Mouse (Mus musculus): ENCODE measurements around the gene Phldb1. TPM values are rescaled to one million over a fixed set of nuclear protein-coding genes. Genes with fewer than 3 reads are reported as not detected.

Gene Phldb1
- total and polyA plus RNA-seq, 3 experiments: 13.8 to 23.0 TPM; not detected in 1

GRCm38 (mm10) chr9:44772750-44773651 lies 38.0 kb upstream of the Phldb1 start (continued):
- TF ChIP-seq BHLHE40 (IDR thresholded peaks at IDR 0.05; ENCODE audit: borderline replicate concordance, low read depth, low read length) (no peak; the same call in 1 of the 2 replicates), CTCF (IDR thresholded peaks at IDR 0.05 in 2 of 3, conservative IDR thresholded peaks at IDR 0.05 in 1 of 3; ENCODE audit: control insufficient read depth in 1 of 3, insufficient read depth in 1 of 3, low read depth in 2 of 3, low read length in 3 of 3, poor library complexity in 1 of 3, severe bottlenecking in 1 of 3) (peak; percentile 71 to 90 (median 88)), RAD21 (IDR thresholded peaks at IDR 0.05; ENCODE audit: low read depth, low read length) (peak; percentile 25), SMC3 (IDR thresholded peaks at IDR 0.05; ENCODE audit: low read depth, low read length) (peak; percentile 38), USF1 (IDR thresholded peaks at IDR 0.05; ENCODE audit: low read depth, low read length) (0 out of 2 replicates have a peak, but pooled peaks have one; percentile 26), RCOR1 (IDR thresholded peaks at IDR 0.05; ENCODE audit: low read depth, low read length) (peak; percentile 67), ZC3H11A (IDR thresholded peaks at IDR 0.05; ENCODE audit: low read depth, low read length) (no peak), MAX (IDR thresholded peaks at IDR 0.05; ENCODE audit: low read length) (peak; percentile 74), SIN3A (IDR thresholded peaks at IDR 0.05; ENCODE audit: low read length) (peak; percentile 94), POLR2A (IDR thresholded peaks at IDR 0.05; ENCODE audit: control insufficient read depth in 1 of 2, insufficient read depth in 1 of 2, low read depth in 1 of 2, low read length in 2 of 2, poor library complexity in 1 of 2) (no peak; a peak in 1 of 4 replicates), TAL1 (IDR thresholded peaks at IDR 0.05; ENCODE audit: low read length) (no peak), NELFE (IDR thresholded peaks at IDR 0.05; ENCODE audit: low read depth, low read length) (peak; percentile 64), ETS1 (IDR thresholded peaks at IDR 0.05; ENCODE audit: low read depth, low read length) (peak; percentile 79), TBP (IDR thresholded peaks at IDR 0.05; ENCODE audit: low read depth, low read length) (peak; percentile 90)

- Histone ChIP-seq H3K9me3 (replicated peaks; ENCODE audit: insufficient read depth, low read length) (no peaks in the 10 kb centered on the region), H3K27ac (ENCODE audit: control insufficient read depth, low read depth, low read length) (peak overlapping the region; percentile 98), H3K36me3 (ENCODE audit: control insufficient read depth in 1 of 2, insufficient read depth in 2 of 2, low read length in 2 of 2) (peaks cover 0 to 9% of the 10 kb centered on the region in 2 experiments; a peak in 2 of 4 replicates), H3K9ac (ENCODE audit: control insufficient read depth, low read depth, low read length, poor library complexity, severe bottlenecking) (peak overlapping the region; percentile 68), H3K27me3 (ENCODE audit: control insufficient read depth in 1 of 2, insufficient read depth in 2 of 2, low read length in 2 of 2) (no peaks in the 10 kb centered on the region), H3K79me2 (ENCODE audit: control insufficient read depth, insufficient read depth, low read length, poor library complexity) (peaks cover 5% of the 10 kb centered on the region), H3K4me1 (ENCODE audit: control insufficient read depth in 1 of 2, insufficient read depth in 2 of 2, low read length in 2 of 2) (peaks cover 0 to 8% of the 10 kb centered on the region in 2 experiments; a peak in 1 of 4 replicates), H3K4me3 (ENCODE audit: control insufficient read depth in 1 of 2, insufficient read depth in 1 of 2, low read depth in 2 of 2, low read length in 2 of 2) (peak overlapping the region; percentile 48 to 59)
- DNase-seq (ENCODE audit: low read depth, low spot score): no peak
- no peak for TF ChIP-seq RCOR1 (IDR thresholded peaks at IDR 0.05; ENCODE audit: low read depth, low read length)
- TF ChIP-seq EP300 (IDR thresholded peaks at IDR 0.05; ENCODE audit: low read depth in 1 of 2, low read length in 2 of 2): 0 out of 4 replicates have a peak, but pooled peaks of 1 of the 2 experiments have one; percentile 22
- 0 out of 2 replicates have a peak, but pooled peaks have one; percentile 68 for TF ChIP-seq CHD1 (IDR thresholded peaks at IDR 0.05; ENCODE audit: low read depth, low read length)
- TF ChIP-seq GATA1 (IDR thresholded peaks at IDR 0.05; ENCODE audit: low read depth, low read length): 0 out of 2 replicates have a peak, but pooled peaks have one; percentile 2
- no peak for TF ChIP-seq ZC3H11A (IDR thresholded peaks at IDR 0.05; ENCODE audit: low read depth, low read length)
These were observed 37.4 kb upstream of the Phldb1 start for GRCm38 (mm10) chr9:44772392-44772749.
